Mouse (Mus musculus) kidney, adult 9 months (tissue): ENCODE data around the gene Fthl17b.
"Not testable (repeated sequence)": the region's sequence is repeated elsewhere in the genome, so short reads cannot be mapped to it uniquely, and the experiment has no call there.

Experiments
- DNase-seq: peaks from one replicate; pipeline ENCODE4 v3.0.0; 2022

Fthl17b gene

DNA sequence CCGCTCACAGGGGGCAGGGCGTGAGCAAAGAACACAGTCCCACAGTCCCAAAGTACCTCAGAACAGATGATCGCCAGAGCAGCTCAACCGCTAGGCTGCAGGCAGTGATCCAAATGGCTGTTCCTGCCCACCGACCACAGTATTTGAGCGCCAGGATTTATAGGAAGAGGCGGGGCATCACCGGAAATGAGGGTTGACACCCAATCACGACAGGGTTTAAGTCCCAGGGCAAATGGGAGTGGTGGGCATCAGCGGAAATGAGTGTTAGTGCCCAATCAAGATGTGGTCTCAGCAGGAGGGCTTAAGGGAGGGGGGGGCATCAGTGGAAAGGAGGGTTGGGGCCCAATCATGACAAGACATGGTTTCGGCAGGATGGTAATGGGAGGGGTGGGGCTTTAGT is at the start of gene Fthl17b:
Gene Fthl17b, minus strand, starts transcription at position 101 of the 400 bp plus-strand sequence.
- not testable (repeated sequence) for DNase-seq

GRCm38 (mm10) chrX:8986655-8987054 is 23.9 kb upstream of the Fthl17b start, which contains the start of gene Fthl17d:
TSS of gene Fthl17d (minus strand) at chrX:8986755.
- DNase-seq = not testable (repeated sequence)

DNA sequence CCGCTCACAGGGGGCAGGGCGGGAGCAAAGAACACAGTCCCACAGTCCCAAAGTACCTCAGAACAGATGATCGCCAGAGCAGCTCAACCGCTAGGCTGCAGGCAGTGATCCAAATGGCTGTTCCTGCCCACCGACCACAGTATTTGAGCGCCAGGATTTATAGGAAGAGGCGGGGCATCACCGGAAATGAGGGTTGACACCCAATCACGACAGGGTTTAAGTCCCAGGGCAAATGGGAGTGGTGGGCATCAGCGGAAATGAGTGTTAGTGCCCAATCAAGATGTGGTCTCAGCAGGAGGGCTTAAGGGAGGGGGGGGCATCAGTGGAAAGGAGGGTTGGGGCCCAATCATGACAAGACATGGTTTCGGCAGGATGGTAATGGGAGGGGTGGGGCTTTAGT is 13.7 kb upstream of the Fthl17b start, which contains the start of gene Fthl17c:
Gene Fthl17c, minus strand, starts transcription at position 101 of the 400 bp plus-strand sequence.
- DNase-seq = not testable (repeated sequence)

- peak; percentile 10 for DNase-seq
Observed at GRCm38 (mm10) chrX:8964618-8965017, 1.8 kb upstream of the Fthl17b start.

DNA sequence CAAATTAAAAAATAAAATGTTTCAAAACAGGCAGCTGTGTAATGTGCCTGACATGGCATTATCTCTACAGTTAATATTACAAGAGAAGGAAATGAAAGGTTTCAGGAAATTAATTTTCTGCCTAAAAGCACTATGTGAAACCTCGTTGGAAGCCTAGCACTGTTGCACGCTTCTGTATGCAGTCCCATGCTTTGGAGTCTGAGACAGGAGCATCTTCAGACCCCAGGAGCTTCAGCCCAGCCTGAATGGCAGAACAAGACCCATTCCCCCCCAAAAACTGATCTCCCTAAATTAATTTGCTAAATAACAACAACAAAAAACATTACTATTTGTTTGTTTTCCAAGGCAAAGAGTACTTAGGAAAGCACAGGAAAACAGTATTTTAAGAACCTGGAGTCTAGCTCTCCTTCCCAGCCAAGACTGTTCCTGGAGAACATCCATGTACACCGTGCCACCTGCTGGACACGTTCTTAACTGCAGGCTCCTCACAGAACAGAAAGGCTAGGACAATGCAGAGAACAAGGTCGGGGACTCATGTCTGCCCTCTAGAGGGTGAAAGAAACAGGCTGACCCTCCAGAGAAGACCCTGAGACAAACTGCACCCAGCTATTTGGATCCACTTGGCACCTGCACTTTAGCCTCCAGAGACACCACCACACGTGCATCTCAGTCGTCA is 14.5 kb downstream of the Fthl17b start:
- DNase-seq = peak; percentile 88

DNA sequence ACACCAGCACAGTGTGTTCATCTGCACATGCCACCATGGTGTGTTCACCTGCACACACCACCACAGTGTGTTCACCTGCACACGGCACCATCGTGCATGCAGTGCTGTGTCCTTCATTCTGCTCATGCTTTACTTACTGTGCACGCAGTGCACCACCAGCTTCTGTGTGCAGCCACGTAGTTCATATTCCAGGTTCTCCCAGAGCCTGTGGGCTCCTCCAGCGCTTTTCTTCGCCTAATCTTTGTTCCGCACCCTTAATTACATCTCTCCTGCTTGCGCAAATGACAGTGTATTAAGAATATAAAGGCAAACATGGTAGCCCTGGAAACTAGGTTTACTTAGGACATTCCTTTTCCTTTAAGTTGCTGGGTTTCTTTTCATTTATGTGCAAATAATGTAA is 18.7 kb downstream of the Fthl17b start:
- DNase-seq = no peak

DNA sequence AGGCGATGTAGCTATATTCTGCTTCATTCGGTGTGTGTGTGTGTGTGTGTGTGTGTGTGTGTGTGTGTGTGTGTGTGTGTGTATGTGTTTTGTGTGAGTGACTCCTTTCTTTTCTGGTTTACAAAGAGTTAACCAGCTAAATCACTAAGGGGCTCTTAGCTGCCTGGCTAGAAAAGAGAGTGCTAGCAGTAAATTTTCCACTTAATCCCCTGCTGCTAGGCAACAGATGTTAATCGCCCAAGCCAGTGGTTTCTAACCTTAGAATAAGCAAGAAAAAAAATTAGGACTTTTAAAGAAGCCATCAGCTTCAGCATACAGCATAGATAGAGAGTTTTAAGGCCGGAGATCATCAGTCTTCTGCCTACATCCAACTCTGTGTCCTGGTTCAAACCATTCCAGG is 35.5 kb downstream of the Fthl17b start:
- no peak for DNase-seq

DNA sequence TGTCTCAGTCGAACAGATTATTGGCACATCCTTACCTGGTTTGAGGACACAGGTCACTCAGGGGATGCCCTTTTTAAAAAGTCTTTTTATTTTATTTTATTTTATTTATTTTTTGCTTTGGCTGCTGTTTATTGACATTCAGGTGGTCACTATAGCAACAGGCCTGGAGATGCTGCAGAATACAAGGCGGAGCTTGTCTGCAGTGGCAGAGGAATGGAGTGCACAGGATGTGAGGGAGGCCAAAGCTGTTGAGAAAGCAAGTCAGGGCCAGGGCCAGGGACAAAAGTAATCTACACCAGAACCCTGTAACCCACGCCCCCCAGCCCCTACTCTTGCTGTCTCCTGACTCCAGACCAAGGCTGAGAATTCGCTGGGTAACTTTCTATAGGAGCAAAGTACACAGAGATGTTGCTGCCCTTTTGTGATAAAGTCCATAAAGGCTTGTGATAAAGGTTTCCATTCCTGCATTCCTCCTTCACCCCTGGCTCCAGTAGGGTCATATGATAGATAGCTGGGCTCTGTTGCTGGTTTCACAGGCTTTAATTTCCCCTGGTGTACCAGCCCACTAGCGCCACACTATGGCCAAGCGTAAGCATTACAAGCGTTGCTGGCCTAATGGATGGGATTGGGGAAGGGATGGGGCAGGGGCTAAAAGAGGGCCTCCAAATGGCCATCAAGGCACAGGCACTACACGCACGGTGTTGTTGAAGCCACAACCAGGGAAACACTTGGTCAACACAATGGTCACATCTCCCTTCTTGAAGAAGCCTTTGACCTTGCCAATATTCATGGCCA is 40.8 kb downstream of the Fthl17b start:
- DNase-seq = no peak

DNA sequence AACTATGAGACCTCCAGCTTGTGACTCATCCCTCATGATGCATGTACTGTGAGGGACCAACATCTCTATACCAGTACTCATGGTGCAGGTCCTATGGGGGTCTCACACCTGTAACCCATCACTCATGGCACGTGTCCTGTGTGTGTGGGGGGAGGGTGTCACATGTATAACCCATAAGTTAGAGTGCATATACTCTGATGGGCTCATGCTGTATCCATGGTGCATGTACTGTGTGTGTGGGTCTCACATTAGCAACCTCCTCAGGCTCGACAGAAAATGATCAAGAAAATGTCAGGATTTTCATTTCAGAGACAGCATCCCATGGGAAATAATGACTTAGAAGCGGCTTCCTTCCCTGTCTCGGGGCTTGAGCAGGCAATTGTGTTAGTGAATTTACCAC is 41.7 kb downstream of the Fthl17b start:
- no peak for DNase-seq
